Mouse (Mus musculus) hindbrain, embryonic 15.5 days (tissue): Measurements from ENCODE around the gene Dhx34. TPM values are rescaled to one million over a fixed set of nuclear protein-coding genes. Genes with fewer than 3 reads are reported as not detected.
"Not testable (repeated sequence)": the region's sequence is repeated elsewhere in the genome, so short reads cannot be mapped to it uniquely, and the experiment has no call there.

Experiments
- ATAC-seq: fragments of 200-750 bp; cut with Nextera tagmentation; 2 replicates; pipeline ENCODE4 v1.8.0; 2017; ENCODE audit warnings: low read depth, moderate number of reproducible peaks, moderate TSS enrichment; ENCODE audit not compliant: low FRiP score
- H3K27ac ChIP-seq: fragments of 300-500 bp; sonication (generic); replicated peaks from 2 replicates; pipeline ENCODE4 v1.5.1; 2015; ENCODE audit warnings: mild to moderate bottlenecking, inconsistent platforms
- H3K27me3 ChIP-seq: fragments of 300-500 bp; sonication (generic); 2 replicates; pipeline ENCODE4 v1.6.1; 2015; ENCODE audit warnings: control low read depth, inconsistent platforms
- H3K36me3 ChIP-seq: fragments of 300-500 bp; sonication (generic); 2 replicates; pipeline ENCODE4 v1.6.1; 2015; ENCODE audit warnings: control low read depth, inconsistent platforms
- H3K4me1 ChIP-seq: fragments of 300-500 bp; sonication (generic); replicated peaks from 2 replicates; pipeline ENCODE4 v1.6.1; 2015; ENCODE audit warnings: control low read depth, inconsistent platforms
- H3K4me2 ChIP-seq: fragments of 300-500 bp; sonication (generic); 2 replicates; pipeline ENCODE4 v1.6.1; 2015; ENCODE audit warnings: moderate library complexity, mild to moderate bottlenecking, inconsistent platforms
- H3K4me3 ChIP-seq: fragments of 300-500 bp; sonication (generic); 2 replicates; pipeline ENCODE4 v1.5.1; 2015; ENCODE audit warnings: mild to moderate bottlenecking, inconsistent platforms
- H3K9ac ChIP-seq: fragments of 300-500 bp; sonication (generic); 2 replicates; pipeline ENCODE4 v1.6.1; 2015; ENCODE audit warnings: inconsistent platforms
- H3K9me3 ChIP-seq: fragments of 300-500 bp; sonication (generic); 2 replicates; pipeline ENCODE4 v1.6.1; 2016; ENCODE audit warnings: control low read depth, inconsistent platforms
- WGBS: fragments of 180-500 bp; shearing (Covaris S2); methylation state at CpG from one replicate; pipeline ENCODE4 v1.1.7; 2015; 5-methylcytosine and 5-hydroxymethylcytosine counted together
- polyA plus RNA-seq: library from polyadenylated mRNA; unstranded; fragments of >200 nt; fragmentation: Nextera tagmentation; extraction: Ambion mirVana; gene quantifications from 2 replicates; pipeline ENCODE4 v1.2.1, GENCODE M21; 2015

Gene Dhx34
- 10.9 and 11.1 TPM in 2 replicates for polyA plus RNA-seq

GRCm38 (mm10) chr7:16221582-16222272 is at the start of gene Dhx34:
TSS of gene Dhx34 (minus strand) at chr7:16222037.
- H3K9ac ChIP-seq: peak within 1 kb of the TSS; percentile 79
- no peaks in the 10 kb centered on the region for H3K27me3 ChIP-seq
- peak; percentile 97 for ATAC-seq
- H3K36me3 ChIP-seq: peaks cover 9% of the 10 kb centered on the region
- peak within 1 kb of the TSS; percentile 77 for H3K27ac ChIP-seq
- H3K4me2 ChIP-seq: peak within 1 kb of the TSS; percentile 83
- no peaks in the 10 kb centered on the region for H3K9me3 ChIP-seq
- 1% methylated on average over 34 of the region's 34 CpGs for WGBS
- peaks cover 19% of the 10 kb centered on the region for H3K4me1 ChIP-seq
- peak within 1 kb of the TSS; percentile 62 for H3K4me3 ChIP-seq

- no peak for ATAC-seq
- 26% methylated on average over 1 of the region's 1 CpGs for WGBS
- H3K4me3 ChIP-seq: peak overlapping the region; percentile 83
- H3K4me1 ChIP-seq: peaks cover 37% of the 10 kb centered on the region
- H3K27ac ChIP-seq: no peak overlapping the region
- peaks cover 8% of the 10 kb centered on the region for H3K36me3 ChIP-seq
- no peaks in the 10 kb centered on the region for H3K9me3 ChIP-seq
- peak overlapping the region; percentile 84 for H3K4me2 ChIP-seq
- H3K27me3 ChIP-seq: no peaks in the 10 kb centered on the region
- no peak overlapping the region for H3K9ac ChIP-seq
Observed at GRCm38 (mm10) chr7:16271139-16271538, 49.3 kb upstream of the Dhx34 start.

GRCm38 (mm10) chr7:16266593-16266992 is 44.8 kb upstream of the Dhx34 start:
- H3K4me3 ChIP-seq, H3K9me3 ChIP-seq, ATAC-seq, H3K27ac ChIP-seq, H3K4me2 ChIP-seq, H3K36me3 ChIP-seq, H3K27me3 ChIP-seq, H3K9ac ChIP-seq: not testable (repeated sequence)
- WGBS: 79% methylated on average over 7 of the region's 7 CpGs
- peaks cover 18% of the 10 kb centered on the region for H3K4me1 ChIP-seq

- no peak overlapping the region for H3K4me2 ChIP-seq
Observed at GRCm38 (mm10) chr7:16265856-16266255, 44.0 kb upstream of the Dhx34 start.

GRCm38 (mm10) chr7:16263843-16264242 is 42.0 kb upstream of the Dhx34 start:
- H3K36me3 ChIP-seq: no peaks in the 10 kb centered on the region
- no peak for ATAC-seq
- no peaks in the 10 kb centered on the region for H3K4me1 ChIP-seq
- 75% methylated on average over 5 of the region's 5 CpGs for WGBS
- H3K4me3 ChIP-seq: no peak overlapping the region
- no peak overlapping the region for H3K4me2 ChIP-seq
- H3K27me3 ChIP-seq: no peaks in the 10 kb centered on the region
- H3K9me3 ChIP-seq: no peaks in the 10 kb centered on the region
- H3K27ac ChIP-seq: no peak overlapping the region
- no peak overlapping the region for H3K9ac ChIP-seq

More at GRCm38 (mm10) chr7:16265856-16266255, 44.0 kb upstream of the Dhx34 start:
- no peaks in the 10 kb centered on the region for H3K9me3 ChIP-seq
- no peak for ATAC-seq
- no peaks in the 10 kb centered on the region for H3K36me3 ChIP-seq
- no peak overlapping the region for H3K4me3 ChIP-seq
- no peak overlapping the region for H3K9ac ChIP-seq
- H3K27ac ChIP-seq: no peak overlapping the region
- H3K27me3 ChIP-seq: no peaks in the 10 kb centered on the region
- H3K4me1 ChIP-seq: peaks cover 10% of the 10 kb centered on the region
- WGBS: 89% methylated on average over 11 of the region's 11 CpGs

GRCm38 (mm10) chr7:16263015-16263787 is 41.4 kb upstream of the Dhx34 start:
- no peaks in the 10 kb centered on the region for H3K36me3 ChIP-seq
- no peak overlapping the region for H3K4me2 ChIP-seq
- H3K9ac ChIP-seq: no peak overlapping the region
- no peaks in the 10 kb centered on the region for H3K4me1 ChIP-seq
- ATAC-seq: no peak
- no peaks in the 10 kb centered on the region for H3K9me3 ChIP-seq
- no peaks in the 10 kb centered on the region for H3K27me3 ChIP-seq
- H3K4me3 ChIP-seq: no peak overlapping the region
- WGBS: 32% methylated on average over 8 of the region's 8 CpGs
- H3K27ac ChIP-seq: no peak overlapping the region

GRCm38 (mm10) chr7:16261097-16261496 is 39.3 kb upstream of the Dhx34 start:
- H3K9me3 ChIP-seq: no peaks in the 10 kb centered on the region
- H3K4me2 ChIP-seq: no peak overlapping the region
- no peaks in the 10 kb centered on the region for H3K36me3 ChIP-seq
- H3K9ac ChIP-seq: no peak overlapping the region
- H3K4me1 ChIP-seq: no peaks in the 10 kb centered on the region
- no peak for ATAC-seq
- no peak overlapping the region for H3K27ac ChIP-seq
- WGBS: 76% methylated on average over 1 of the region's 1 CpGs
- H3K4me3 ChIP-seq: no peak overlapping the region
- no peaks in the 10 kb centered on the region for H3K27me3 ChIP-seq

GRCm38 (mm10) chr7:16259110-16259590 is 37.3 kb upstream of the Dhx34 start, which contains the start of gene C5ar1:
TSS of gene C5ar1 (minus strand) at chr7:16259540.
- no peak for ATAC-seq

GRCm38 (mm10) chr7:16257830-16258229 is 36.0 kb upstream of the Dhx34 start:
- Histone ChIP-seq H3K27me3 (no peaks in the 10 kb centered on the region), H3K4me3 (no peak overlapping the region), H3K9ac (no peak overlapping the region), H3K36me3 (no peaks in the 10 kb centered on the region), H3K27ac (no peak overlapping the region), H3K4me1 (no peaks in the 10 kb centered on the region), H3K4me2 (no peak overlapping the region), H3K9me3 (no peaks in the 10 kb centered on the region)
- no peak for ATAC-seq
- 89% methylated on average over 11 of the region's 11 CpGs for WGBS

More at GRCm38 (mm10) chr7:16259110-16259590, 37.3 kb upstream of the Dhx34 start, which contains the start of gene C5ar1:
- Histone ChIP-seq H3K4me1 (no peaks in the 10 kb centered on the region), H3K9ac (no peak within 1 kb of the TSS), H3K36me3 (no peaks in the 10 kb centered on the region), H3K4me3 (no peak within 1 kb of the TSS), H3K9me3 (no peaks in the 10 kb centered on the region), H3K27ac (no peak within 1 kb of the TSS), H3K4me2 (no peak within 1 kb of the TSS), H3K27me3 (no peaks in the 10 kb centered on the region)
- WGBS: 83% methylated on average over 5 of the region's 5 CpGs

- not testable (repeated sequence) for H3K27ac ChIP-seq, H3K9me3 ChIP-seq, H3K9ac ChIP-seq, ATAC-seq, H3K4me1 ChIP-seq, H3K27me3 ChIP-seq, H3K4me2 ChIP-seq, H3K36me3 ChIP-seq, H3K4me3 ChIP-seq
- WGBS: 74% methylated on average over 4 of the region's 4 CpGs
Observed at GRCm38 (mm10) chr7:16255963-16256362, 34.1 kb upstream of the Dhx34 start.

GRCm38 (mm10) chr7:16254195-16254594 is 32.4 kb upstream of the Dhx34 start:
- H3K4me1 ChIP-seq: no peaks in the 10 kb centered on the region
- no peak for ATAC-seq
- H3K27me3 ChIP-seq: no peaks in the 10 kb centered on the region
- H3K4me3 ChIP-seq: no peak overlapping the region
- WGBS: 68% methylated on average over 4 of the region's 4 CpGs
- no peaks in the 10 kb centered on the region for H3K9me3 ChIP-seq
- H3K9ac ChIP-seq: no peak overlapping the region
- H3K27ac ChIP-seq: no peak overlapping the region
- no peaks in the 10 kb centered on the region for H3K36me3 ChIP-seq
- no peak overlapping the region for H3K4me2 ChIP-seq

- WGBS: 88% methylated on average over 5 of the region's 5 CpGs
- no peak for ATAC-seq
Observed at GRCm38 (mm10) chr7:16250687-16251086, 28.9 kb upstream of the Dhx34 start.

More at GRCm38 (mm10) chr7:16250687-16251086, 28.9 kb upstream of the Dhx34 start:
- no peak overlapping the region for H3K9ac ChIP-seq
- H3K27ac ChIP-seq: no peak overlapping the region
- H3K27me3 ChIP-seq: no peaks in the 10 kb centered on the region
- no peaks in the 10 kb centered on the region for H3K4me1 ChIP-seq
- no peak overlapping the region for H3K4me2 ChIP-seq
- no peaks in the 10 kb centered on the region for H3K9me3 ChIP-seq
- H3K36me3 ChIP-seq: no peaks in the 10 kb centered on the region
- no peak overlapping the region for H3K4me3 ChIP-seq
